Mouse (Mus musculus) hindbrain, embryonic 10.5 days (tissue): ENCODE measurements around the gene Wdr49. TPM values are rescaled to one million over a fixed set of nuclear protein-coding genes. Genes with fewer than 3 reads are reported as not detected.

ENCODE experiments used
- DNase-seq: peaks from one replicate; pipeline ENCODE4 v3.0.0-alpha.2; 2017; ENCODE audit warnings: low spot score
- H3K27ac ChIP-seq: fragments of 300-500 bp; sonication (generic); 2 replicates; pipeline ENCODE4 v1.5.1; 2016; ENCODE audit warnings: mild to moderate bottlenecking, moderate library complexity
- H3K27me3 ChIP-seq: fragments of 300-500 bp; sonication (generic); 2 replicates; pipeline ENCODE4 v1.6.1; 2016; ENCODE audit warnings: mild to moderate bottlenecking; ENCODE audit not compliant: poor library complexity, insufficient read depth, severe bottlenecking
- H3K36me3 ChIP-seq: fragments of 300-500 bp; sonication (generic); 2 replicates; pipeline ENCODE4 v1.6.1; 2016; ENCODE audit warnings: mild to moderate bottlenecking, moderate library complexity
- H3K4me1 ChIP-seq: fragments of 300-500 bp; sonication (generic); replicated peaks from 2 replicates; pipeline ENCODE4 v1.6.1; 2016; ENCODE audit warnings: mild to moderate bottlenecking
- H3K4me3 ChIP-seq: fragments of 300-500 bp; sonication (generic); 2 replicates; pipeline ENCODE4 v1.5.1; 2016; ENCODE audit warnings: mild to moderate bottlenecking, moderate library complexity
- H3K9me3 ChIP-seq: fragments of 300-500 bp; sonication (generic); 2 replicates; pipeline ENCODE4 v1.6.1; 2016; ENCODE audit warnings: mild to moderate bottlenecking, moderate library complexity
- WGBS: fragments of 180-500 bp; shearing (Covaris S2); methylation state at CpG from one replicate; pipeline ENCODE4 v1.1.7; 2016; 5-methylcytosine and 5-hydroxymethylcytosine counted together
- polyA plus RNA-seq: library from polyadenylated mRNA; unstranded; fragments of >200 nt; fragmentation: Nextera tagmentation; extraction: Ambion mirVana; gene quantifications from 2 replicates; pipeline ENCODE4 v1.2.1, GENCODE M21; 2016

The Wdr49 gene
- polyA plus RNA-seq: not detected in 2 replicates

- WGBS: 63% methylated on average over 2 of the region's 2 CpGs
- DNase-seq: no peak
- no peaks in the 10 kb centered on the region for H3K27me3 ChIP-seq
- no peak within 1 kb of the TSS for H3K4me3 ChIP-seq
- H3K9me3 ChIP-seq: no peaks in the 10 kb centered on the region
- H3K27ac ChIP-seq: no peak within 1 kb of the TSS
- no peaks in the 10 kb centered on the region for H3K4me1 ChIP-seq
- no peaks in the 10 kb centered on the region for H3K36me3 ChIP-seq
Observed at GRCm38 (mm10) chr3:75482056-75482455, at the start of gene Wdr49. Gene Wdr49, minus strand, starts transcription at chr3:75482156.

GRCm38 (mm10) chr3:75531074-75531473 is 49.1 kb upstream of the Wdr49 start:
- peaks cover 30% of the 10 kb centered on the region for H3K36me3 ChIP-seq
- no peaks in the 10 kb centered on the region for H3K9me3 ChIP-seq
- H3K4me3 ChIP-seq: no peak overlapping the region
- no peaks in the 10 kb centered on the region for H3K4me1 ChIP-seq
- WGBS: 95% methylated on average over 3 of the region's 3 CpGs
- no peaks in the 10 kb centered on the region for H3K27me3 ChIP-seq
- DNase-seq: no peak
- H3K27ac ChIP-seq: no peak overlapping the region

- H3K27ac ChIP-seq: no peak overlapping the region
- H3K36me3 ChIP-seq: peaks cover 61% of the 10 kb centered on the region
- H3K4me3 ChIP-seq: no peak overlapping the region
- H3K27me3 ChIP-seq: no peaks in the 10 kb centered on the region
- no peaks in the 10 kb centered on the region for H3K9me3 ChIP-seq
- 93% methylated on average over 1 of the region's 1 CpGs for WGBS
- no peak for DNase-seq
- no peaks in the 10 kb centered on the region for H3K4me1 ChIP-seq
Observed at GRCm38 (mm10) chr3:75522527-75522926, 40.6 kb upstream of the Wdr49 start.

DNA sequence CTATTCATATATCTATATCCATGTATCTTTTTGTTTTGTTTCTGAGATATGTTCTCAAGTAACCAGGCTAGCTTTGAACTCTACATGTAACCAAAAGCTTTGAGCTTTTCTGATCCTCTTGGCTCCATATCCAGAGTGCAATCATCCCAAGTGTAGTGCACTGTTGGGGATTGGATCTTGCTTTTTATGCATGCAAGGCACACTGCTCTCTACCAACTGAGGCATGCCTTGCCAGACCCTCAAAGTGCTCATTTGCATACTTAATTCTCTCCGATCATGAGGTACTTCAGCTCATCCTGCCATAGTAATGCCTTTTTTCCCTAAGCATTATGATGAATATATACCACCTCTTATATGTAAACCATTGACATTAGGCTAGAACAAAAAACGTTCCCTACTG is 39.4 kb upstream of the Wdr49 start:
- no peak overlapping the region for H3K27ac ChIP-seq
- no peak for DNase-seq
- H3K36me3 ChIP-seq: peaks cover 50% of the 10 kb centered on the region
- no peak overlapping the region for H3K4me3 ChIP-seq
- no peaks in the 10 kb centered on the region for H3K27me3 ChIP-seq
- 88% methylated on average over 2 of the region's 2 CpGs for WGBS
- H3K9me3 ChIP-seq: no peaks in the 10 kb centered on the region
- no peaks in the 10 kb centered on the region for H3K4me1 ChIP-seq

DNA sequence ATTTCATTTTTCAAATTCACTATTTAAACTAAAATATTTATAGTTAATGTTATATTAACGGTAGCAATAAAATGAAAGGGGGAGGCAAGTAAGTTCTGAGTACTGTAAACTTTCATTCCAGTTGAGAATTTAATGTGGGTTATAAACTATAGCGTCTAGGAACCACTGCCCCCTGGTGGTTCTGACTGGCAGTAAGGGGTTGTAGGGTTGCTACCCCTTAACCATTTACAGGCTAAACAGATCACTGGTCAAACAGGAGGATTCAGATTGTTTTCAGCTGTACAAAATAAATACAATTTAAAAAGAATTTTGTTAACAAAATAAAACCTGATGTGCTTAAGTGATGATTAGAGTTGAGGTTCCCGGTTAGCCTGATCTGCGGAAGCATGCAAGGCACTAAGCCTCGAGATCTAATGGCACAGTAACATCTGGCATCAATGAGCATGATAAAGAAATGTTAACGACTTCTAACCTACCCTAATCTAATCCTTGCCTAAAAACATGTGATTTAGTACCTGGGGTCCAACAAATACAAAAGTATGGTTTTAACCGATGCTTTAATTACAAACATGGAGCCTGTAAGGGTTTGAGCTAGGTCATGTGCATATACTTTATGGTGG is 35.8 kb upstream of the Wdr49 start:
- Histone ChIP-seq H3K27ac (no peak overlapping the region), H3K9me3 (no peaks in the 10 kb centered on the region)

GRCm38 (mm10) chr3:75498961-75499960 is 17.3 kb upstream of the Wdr49 start:
- 86% methylated on average over 7 of the region's 7 CpGs for WGBS
- DNase-seq: no peak
- no peaks in the 10 kb centered on the region for H3K9me3 ChIP-seq

More for the DNA sequence above, 35.8 kb upstream of the Wdr49 start:
- H3K36me3 ChIP-seq: peaks cover 41% of the 10 kb centered on the region
- H3K4me3 ChIP-seq: no peak overlapping the region
- H3K4me1 ChIP-seq: no peaks in the 10 kb centered on the region
- peak; percentile 15 for DNase-seq
- H3K27me3 ChIP-seq: no peaks in the 10 kb centered on the region
- WGBS: 76% methylated on average over 7 of the region's 7 CpGs

GRCm38 (mm10) chr3:75492913-75493312 is 11.0 kb upstream of the Wdr49 start:
- no peaks in the 10 kb centered on the region for H3K4me1 ChIP-seq
- DNase-seq: no peak
- no peak overlapping the region for H3K4me3 ChIP-seq
- no peaks in the 10 kb centered on the region for H3K27me3 ChIP-seq
- H3K9me3 ChIP-seq: no peaks in the 10 kb centered on the region
- 66% methylated on average over 3 of the region's 3 CpGs for WGBS
- no peaks in the 10 kb centered on the region for H3K36me3 ChIP-seq
- H3K27ac ChIP-seq: no peak overlapping the region

More at GRCm38 (mm10) chr3:75498961-75499960, 17.3 kb upstream of the Wdr49 start:
- no peaks in the 10 kb centered on the region for H3K27me3 ChIP-seq
- H3K27ac ChIP-seq: no peak overlapping the region
- no peaks in the 10 kb centered on the region for H3K36me3 ChIP-seq
- H3K4me1 ChIP-seq: no peaks in the 10 kb centered on the region
- H3K4me3 ChIP-seq: no peak overlapping the region

- Histone ChIP-seq H3K27ac (no peak overlapping the region), H3K27me3 (no peaks in the 10 kb centered on the region), H3K4me1 (no peaks in the 10 kb centered on the region), H3K9me3 (no peaks in the 10 kb centered on the region), H3K36me3 (no peaks in the 10 kb centered on the region), H3K4me3 (no peak overlapping the region)
- WGBS: 80% methylated on average over 7 of the region's 7 CpGs
- no peak for DNase-seq
Observed at GRCm38 (mm10) chr3:75475106-75475505, 6.8 kb downstream of the Wdr49 start.

- Histone ChIP-seq H3K27ac (no peak overlapping the region), H3K9me3 (no peaks in the 10 kb centered on the region), H3K27me3 (no peaks in the 10 kb centered on the region), H3K4me1 (no peaks in the 10 kb centered on the region), H3K4me3 (no peak overlapping the region), H3K36me3 (no peaks in the 10 kb centered on the region)
- no peak for DNase-seq
- 94% methylated on average over 7 of the region's 7 CpGs for WGBS
Observed at GRCm38 (mm10) chr3:75474657-75475056, 7.3 kb downstream of the Wdr49 start.

DNA sequence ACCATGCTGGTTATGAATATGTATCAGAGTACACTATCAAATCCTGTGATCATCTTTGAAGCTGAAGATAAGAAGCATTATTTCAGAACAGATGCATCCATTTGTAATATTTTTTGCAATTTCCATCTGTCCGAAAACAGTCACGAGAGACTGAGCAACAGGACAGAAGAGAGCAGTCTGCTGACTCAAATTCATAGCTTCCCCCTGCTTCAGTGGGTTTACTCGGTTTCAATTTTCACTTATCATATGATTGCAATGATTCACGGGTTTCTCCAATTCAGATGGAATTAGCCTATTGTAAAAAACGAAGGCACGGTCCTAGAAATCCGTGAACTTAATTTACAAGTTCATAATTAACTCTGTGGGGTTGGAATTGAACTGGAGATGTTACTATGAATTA is 13.8 kb downstream of the Wdr49 start:
- no peak overlapping the region for H3K4me3 ChIP-seq
- no peaks in the 10 kb centered on the region for H3K9me3 ChIP-seq
- H3K27ac ChIP-seq: no peak overlapping the region
- DNase-seq: no peak
- 90% methylated on average over 7 of the region's 7 CpGs for WGBS
- no peaks in the 10 kb centered on the region for H3K27me3 ChIP-seq
- no peaks in the 10 kb centered on the region for H3K4me1 ChIP-seq
- H3K36me3 ChIP-seq: no peaks in the 10 kb centered on the region

DNA sequence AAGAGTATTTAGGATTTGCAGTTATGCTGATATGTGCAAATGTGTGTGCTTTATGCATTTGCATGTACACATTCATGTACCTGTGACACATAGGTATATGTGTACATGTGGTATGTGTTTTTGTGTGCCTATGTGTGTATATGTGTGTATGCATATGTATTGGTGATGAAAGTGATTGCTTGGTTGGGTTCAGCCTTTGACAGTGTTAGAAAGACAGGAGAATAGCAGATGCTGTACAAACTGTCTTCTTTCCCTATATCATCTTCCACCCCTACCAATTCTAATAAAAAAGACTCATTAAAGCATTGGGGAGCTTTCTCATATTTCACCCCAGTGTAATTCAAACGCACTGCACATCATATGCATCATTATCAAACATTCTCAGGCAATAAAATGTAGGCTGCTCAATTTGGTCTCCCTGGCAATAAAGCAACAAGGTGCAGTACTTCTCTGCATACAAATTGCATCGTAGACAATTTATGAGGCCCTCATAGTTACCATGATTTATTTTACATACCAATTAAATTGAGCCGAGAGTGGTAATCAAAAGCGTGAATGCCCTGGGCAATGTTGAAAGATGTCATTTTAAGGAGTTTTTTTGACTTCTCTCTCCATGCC is 51.3 kb downstream of the Wdr49 start:
- Histone ChIP-seq H3K27me3 (no peaks in the 10 kb centered on the region), H3K27ac (no peak overlapping the region), H3K9me3 (no peaks in the 10 kb centered on the region), H3K4me1 (no peaks in the 10 kb centered on the region), H3K4me3 (no peak overlapping the region), H3K36me3 (no peaks in the 10 kb centered on the region)
- no peak for DNase-seq
- 86% methylated on average over 4 of the region's 4 CpGs for WGBS

GRCm38 (mm10) chr3:75395918-75396317 is 86.0 kb downstream of the Wdr49 start:
- WGBS: 91% methylated on average over 4 of the region's 4 CpGs
- Histone ChIP-seq H3K4me1 (peaks cover 4% of the 10 kb centered on the region; the same call in 1 of the 2 replicates), H3K27ac (no peak overlapping the region), H3K9me3 (no peaks in the 10 kb centered on the region), H3K4me3 (no peak overlapping the region), H3K36me3 (no peaks in the 10 kb centered on the region), H3K27me3 (no peaks in the 10 kb centered on the region)
- no peak for DNase-seq
